Mouse (Mus musculus) erythroblast, embryonic 14.5 days (primary cell): Measurements from ENCODE around the gene Prep. TPM values are rescaled to one million over a fixed set of nuclear protein-coding genes. Genes with fewer than 3 reads are reported as not detected.

Experiments used
- H3K27me3 ChIP-seq: 2 replicates; pipeline ENCODE4 v1.6.1; 2012; ENCODE audit warnings: inconsistent platforms; ENCODE audit not compliant: control insufficient read depth
- H3K36me3 ChIP-seq: 2 replicates; pipeline ENCODE4 v1.6.1; 2012; ENCODE audit warnings: mild to moderate bottlenecking, inconsistent platforms; ENCODE audit not compliant: control insufficient read depth
- H3K4me1 ChIP-seq: 2 replicates; pipeline ENCODE4 v1.6.1; 2012; ENCODE audit warnings: inconsistent platforms; ENCODE audit not compliant: control insufficient read depth
- H3K4me3 ChIP-seq: replicated peaks from 2 replicates; pipeline ENCODE3; 2012; ENCODE audit warnings: moderate library complexity, mild to moderate bottlenecking, inconsistent platforms
- H3K9me3 ChIP-seq: 2 replicates; pipeline ENCODE4 v1.6.1; 2012; ENCODE audit warnings: low read length, inconsistent platforms, mixed read lengths; ENCODE audit not compliant: control insufficient read depth
- GATA1 ChIP-seq: IDR thresholded peaks from 2 replicates; pipeline ENCODE4 v1.6.1; 2012; ENCODE audit warnings: low read length, inconsistent platforms, mixed read lengths
- TAL1 ChIP-seq: IDR thresholded peaks from 3 replicates; pipeline ENCODE4 v1.6.1; 2012; ENCODE audit warnings: low read length, inconsistent platforms, mixed read lengths
- polyA plus RNA-seq: library from polyadenylated mRNA; stranded (reverse); fragments of >175 nt; gene quantifications from 2 replicates; pipeline ENCODE4 v1.2.3, GENCODE M21; 2012

The Prep gene
- polyA plus RNA-seq, 1 experiment, result 0.32 TPM

GRCm38 (mm10) chr10:45085315-45085714 is 18.3 kb downstream of the Prep start:
- Histone ChIP-seq H3K9me3 (no peaks in the 10 kb centered on the region), H3K4me3 (no peak overlapping the region), H3K4me1 (peaks cover under 1% of the 10 kb centered on the region; the same call in 1 of the 2 replicates), H3K27me3 (no peaks in the 10 kb centered on the region), H3K36me3 (no peaks in the 10 kb centered on the region; the same call in 1 of the 2 replicates)
- TF ChIP-seq TAL1, result no peak
- no peak for TF ChIP-seq GATA1

- Histone ChIP-seq H3K4me3 (no peak overlapping the region), H3K9me3 (no peaks in the 10 kb centered on the region), H3K27me3 (no peaks in the 10 kb centered on the region), H3K4me1 (no peaks in the 10 kb centered on the region), H3K36me3 (peaks cover 4% of the 10 kb centered on the region)
- TF ChIP-seq GATA1, result no peak
- TF ChIP-seq TAL1, result no peak
Observed at GRCm38 (mm10) chr10:45086637-45087036, 19.6 kb downstream of the Prep start.

DNA sequence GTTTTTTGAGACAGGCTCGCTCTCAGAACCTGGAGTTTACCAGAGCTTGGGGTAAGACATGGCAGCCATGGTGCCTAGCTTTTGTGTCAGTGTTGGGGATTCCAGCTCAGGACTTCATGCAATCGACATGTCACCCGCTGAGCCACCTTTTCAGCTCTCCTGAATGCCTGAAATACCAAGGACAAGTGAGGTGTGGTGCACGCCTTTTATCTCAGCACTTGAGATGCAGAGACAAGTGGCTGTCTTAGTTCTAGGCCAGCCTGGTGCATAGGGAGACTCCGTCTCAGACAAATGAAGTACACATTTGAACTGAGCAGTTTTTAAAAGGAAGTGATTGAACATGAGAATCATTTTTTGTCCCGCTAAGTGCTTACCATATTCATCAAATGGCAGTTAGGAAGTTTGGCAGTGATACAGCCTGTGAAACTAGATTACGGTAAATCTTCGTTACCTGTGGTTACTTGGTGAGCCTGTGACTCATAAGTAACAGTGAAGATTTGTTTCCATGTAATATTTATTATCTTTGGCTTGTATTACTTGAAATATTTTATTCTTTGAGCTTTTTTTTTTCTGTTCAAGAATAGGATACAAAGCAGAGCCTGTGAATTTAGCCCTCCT is 24.6 kb downstream of the Prep start:
- no peak overlapping the region for H3K4me3 ChIP-seq
- TF ChIP-seq TAL1 (no peak), GATA1 (no peak)
- no peaks in the 10 kb centered on the region for H3K9me3 ChIP-seq
- H3K4me1 ChIP-seq, result no peaks in the 10 kb centered on the region
- no peaks in the 10 kb centered on the region for H3K27me3 ChIP-seq
- peaks cover 28% of the 10 kb centered on the region for H3K36me3 ChIP-seq

GRCm38 (mm10) chr10:45092080-45093056 is 25.4 kb downstream of the Prep start:
- no peak overlapping the region for H3K4me3 ChIP-seq
- H3K4me1 ChIP-seq, result no peaks in the 10 kb centered on the region
- TF ChIP-seq GATA1 (no peak), TAL1 (no peak)
- no peaks in the 10 kb centered on the region for H3K27me3 ChIP-seq
- H3K9me3 ChIP-seq, result no peaks in the 10 kb centered on the region
- H3K36me3 ChIP-seq, result peaks cover 31% of the 10 kb centered on the region

GRCm38 (mm10) chr10:45098751-45099150 is 31.7 kb downstream of the Prep start:
- H3K9me3 ChIP-seq, result 0 out of 2 replicates have a peak, but pooled peaks cover 2% of the 10 kb centered on the region
- H3K4me3 ChIP-seq, result no peak overlapping the region
- TF ChIP-seq GATA1 (no peak), TAL1 (no peak)
- H3K27me3 ChIP-seq, result no peaks in the 10 kb centered on the region
- H3K4me1 ChIP-seq, result no peaks in the 10 kb centered on the region
- H3K36me3 ChIP-seq, result peaks cover 36% of the 10 kb centered on the region

DNA sequence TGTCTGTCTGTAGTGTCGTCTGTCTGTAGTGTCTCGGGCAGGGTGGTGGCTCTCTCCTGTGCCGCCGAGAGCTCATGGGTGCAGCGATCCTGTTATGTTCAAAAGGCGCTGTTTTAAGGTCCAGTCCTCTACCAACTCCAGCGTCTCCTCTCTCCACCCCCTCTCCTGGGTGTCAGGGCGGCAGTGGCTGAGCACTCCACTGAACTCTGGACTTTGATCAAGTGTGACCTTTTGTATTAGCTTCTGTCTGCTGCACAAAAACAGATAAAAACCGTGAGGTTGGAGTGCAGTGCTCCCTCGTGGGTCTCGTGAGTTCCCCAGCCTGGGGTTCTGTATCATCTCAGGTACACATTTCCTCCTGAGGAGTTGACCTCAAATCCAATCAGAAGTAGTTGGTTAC is 33.5 kb downstream of the Prep start:
- H3K36me3 ChIP-seq, result peaks cover 30% of the 10 kb centered on the region
- TF ChIP-seq TAL1 (no peak), GATA1 (no peak)

DNA sequence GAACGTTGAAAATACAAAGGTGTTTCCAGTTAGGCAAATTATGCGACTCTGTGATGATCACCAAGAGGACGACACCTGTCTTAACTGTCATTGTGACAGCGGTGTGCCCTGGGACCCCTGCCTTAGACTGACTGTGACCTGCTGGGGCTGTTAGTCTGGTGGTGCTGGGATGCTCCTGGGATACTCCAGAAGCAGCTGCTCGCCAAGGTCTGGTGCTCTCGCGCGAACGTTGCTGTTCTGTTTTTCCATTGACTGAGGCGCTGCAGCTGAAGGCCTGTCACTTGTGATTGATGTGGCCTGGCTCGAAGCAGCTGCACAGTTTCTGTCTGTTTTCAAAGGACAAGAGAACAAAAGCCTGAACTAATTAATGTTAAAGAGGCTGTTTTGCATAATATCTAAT is 36.2 kb downstream of the Prep start:
- Histone ChIP-seq H3K36me3 (peaks cover 28% of the 10 kb centered on the region), H3K27me3 (no peaks in the 10 kb centered on the region), H3K4me3 (no peak overlapping the region), H3K9me3 (0 out of 2 replicates have a peak, but pooled peaks cover 2% of the 10 kb centered on the region), H3K4me1 (peaks cover 4% of the 10 kb centered on the region)
- TF ChIP-seq TAL1 (no peak), GATA1 (no peak)

More for the DNA sequence above, 33.5 kb downstream of the Prep start:
- Histone ChIP-seq H3K4me1 (peaks cover 4% of the 10 kb centered on the region), H3K27me3 (no peaks in the 10 kb centered on the region), H3K9me3 (0 out of 2 replicates have a peak, but pooled peaks cover 2% of the 10 kb centered on the region), H3K4me3 (no peak overlapping the region)

DNA sequence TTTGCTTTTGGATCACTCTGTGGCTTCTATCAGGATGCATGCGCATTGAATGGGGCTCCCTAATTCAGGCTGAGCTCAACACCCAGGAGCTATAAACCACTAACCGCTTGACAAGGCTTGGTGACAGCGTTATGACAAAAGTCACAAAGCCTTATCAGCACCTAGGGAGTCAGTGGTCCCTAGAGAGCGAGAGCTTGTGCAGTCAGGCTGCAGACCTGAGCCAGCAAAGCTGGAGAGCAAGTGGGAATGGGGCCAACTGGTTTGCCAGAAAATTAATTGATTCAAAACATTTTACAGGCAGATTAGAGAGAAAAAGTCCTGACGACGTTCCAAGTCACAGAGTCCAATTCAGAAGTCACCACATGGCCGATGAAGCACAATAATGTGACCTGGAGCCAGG is 37.1 kb downstream of the Prep start:
- H3K4me1 ChIP-seq, result peaks cover 4% of the 10 kb centered on the region
- TF ChIP-seq TAL1, result no peak
- TF ChIP-seq GATA1, result no peak
- H3K9me3 ChIP-seq, result 0 out of 2 replicates have a peak, but pooled peaks cover 1% of the 10 kb centered on the region
- H3K27me3 ChIP-seq, result no peaks in the 10 kb centered on the region
- peaks cover 27% of the 10 kb centered on the region for H3K36me3 ChIP-seq
- H3K4me3 ChIP-seq, result no peak overlapping the region

DNA sequence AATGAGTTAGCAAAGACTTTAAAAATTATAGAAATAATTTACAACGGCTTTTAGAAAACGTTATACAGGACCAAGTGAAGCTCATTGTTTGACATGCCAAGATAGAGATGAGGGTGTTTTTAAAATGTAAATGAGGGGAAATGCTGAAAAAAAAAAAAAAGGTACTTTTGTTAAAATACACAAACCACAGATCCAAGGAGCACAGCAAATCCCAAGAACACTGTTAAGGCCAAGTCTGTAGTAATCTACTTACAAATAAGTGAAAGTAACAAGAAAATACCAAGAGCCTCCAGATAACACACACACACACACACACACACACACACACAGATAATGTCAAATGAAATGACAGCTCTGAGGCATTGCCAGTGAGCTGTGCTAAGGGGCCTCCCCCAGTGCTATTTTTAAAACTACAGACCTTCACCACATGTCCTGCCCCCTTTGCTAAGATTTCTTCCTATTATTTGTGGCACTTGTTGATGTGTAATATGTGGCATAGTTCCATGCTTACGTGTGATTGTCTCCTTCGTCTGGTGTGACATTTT is 37.6 kb downstream of the Prep start:
- Histone ChIP-seq H3K4me3 (no peak overlapping the region), H3K4me1 (peaks cover 4% of the 10 kb centered on the region), H3K9me3 (no peaks in the 10 kb centered on the region), H3K27me3 (no peaks in the 10 kb centered on the region), H3K36me3 (peaks cover 23% of the 10 kb centered on the region)
- TF ChIP-seq GATA1, result no peak
- TF ChIP-seq TAL1, result no peak
